Mouse (Mus musculus) lung, adult 2 months (tissue): ENCODE results near the gene Tbc1d10b.

Experiments
- CTCF ChIP-seq: fragments of 200-500 bp; IDR thresholded peaks from 2 replicates; pipeline ENCODE4 v1.5.1; 2011; ENCODE audit warnings: mild to moderate bottlenecking, low read length, control low read depth; ENCODE audit not compliant: insufficient read depth
- POLR2A ChIP-seq: fragments of 200-500 bp; IDR thresholded peaks from 2 replicates; pipeline ENCODE4 v1.6.1; 2011; ENCODE audit warnings: low read depth, mild to moderate bottlenecking, control low read depth, low read length, borderline replicate concordance; ENCODE audit errors: extremely low read depth

DNA sequence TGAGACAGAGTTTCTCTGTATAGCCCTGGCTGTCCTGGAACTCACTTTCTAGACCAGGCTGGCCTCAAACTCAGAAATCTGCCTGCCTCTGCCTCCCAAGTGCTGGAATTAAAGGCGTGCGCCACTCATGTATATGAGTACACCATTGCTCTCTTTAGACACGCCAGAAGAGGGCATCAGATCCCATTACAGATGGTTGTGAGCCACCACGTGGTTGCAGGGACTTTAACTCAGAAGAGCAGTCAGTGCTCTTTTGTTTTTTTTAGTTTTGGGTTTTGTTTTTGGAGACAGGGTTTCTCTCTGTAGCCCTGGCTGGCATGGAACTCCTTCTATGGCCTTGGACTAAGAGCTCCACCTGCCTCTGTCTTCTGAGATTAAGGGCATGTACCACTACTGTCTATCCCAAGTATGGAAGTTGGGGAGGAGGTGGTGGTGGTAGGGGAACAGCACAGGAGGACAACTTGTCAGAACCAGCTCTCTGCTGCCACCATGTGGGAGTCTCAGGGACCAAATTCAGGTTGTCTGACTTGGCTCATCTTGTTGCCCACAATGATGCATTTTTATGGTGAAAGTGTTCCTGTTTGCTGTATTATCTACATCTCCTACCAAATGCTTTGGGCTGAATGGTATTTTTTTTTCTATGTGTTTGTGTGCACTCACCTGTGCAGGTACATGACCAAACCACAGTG, 20.5 kb upstream of the Tbc1d10b start:
- TF ChIP-seq POLR2A (no peak), CTCF (peak; percentile 93)
